11 mouse cellular contexts compared by ENCODE assay signal in the genomic region with DNA sequence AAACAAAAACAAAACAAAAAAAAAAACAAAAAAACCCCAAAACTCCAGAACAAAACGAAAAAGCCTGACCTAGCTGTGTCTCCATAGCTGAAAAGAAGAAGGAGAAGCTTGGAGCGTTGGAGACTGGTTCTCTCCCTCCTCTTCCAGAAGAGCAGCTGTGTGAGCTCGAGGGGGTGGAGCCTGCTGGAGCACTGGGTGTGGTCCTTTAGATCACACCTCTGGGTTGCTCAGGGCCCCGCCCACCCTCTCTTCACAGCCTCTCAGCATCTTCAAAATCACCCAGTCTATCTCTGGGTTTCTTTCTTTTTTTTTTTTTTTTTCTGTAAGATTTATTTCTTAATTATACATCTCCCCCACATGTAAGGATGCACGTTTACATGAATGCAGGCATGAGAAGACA. TPM values are rescaled to one million over a fixed set of nuclear protein-coding genes. Genes with fewer than 3 reads are reported as not detected.
DNase-seq lines count a peak whose midpoint lies in the region; ATAC-seq and TF ChIP-seq lines count a peak whose summit lies in the region.
"Had no signal": no experiment of that assay in that cellular context is flagged by ENCODE, and none has a peak within 500 bp of the region (broad histone marks: within the 10 kb centered on the region; RNA-seq: fewer than 3 reads in every experiment).

No protein-coding gene starts in this region.

- H3K9me3 ChIP-seq in kidney, embryonic 14.5 days (ENCODE audit: control insufficient read depth, low read length), result no peaks in the 10 kb centered on the region
- H3K9me3 ChIP-seq in hindbrain, embryonic 12.5 days (replicated peaks), result no peaks in the 10 kb centered on the region
- H3K9me3 ChIP-seq: lung, embryonic 15.5 days had no signal

- TF ChIP-seq CTCF in thymus, adult 2 months (IDR thresholded peaks at IDR 0.05; ENCODE audit: borderline replicate concordance, control insufficient read depth, extremely low read depth, insufficient read depth, low read length, poor library complexity), result no peak

- no peak overlapping the region for H3K9ac ChIP-seq in kidney, embryonic 14.5 days (ENCODE audit: low read depth, low read length)
- no peak overlapping the region for H3K9ac ChIP-seq in hindbrain, embryonic 12.5 days
- H3K9ac ChIP-seq: lung, embryonic 15.5 days had no signal

- ATAC-seq in kidney, embryonic 14.5 days (ENCODE audit: low FRiP score, low TSS enrichment), result no peak
- ATAC-seq in hindbrain, embryonic 12.5 days (ENCODE audit: low FRiP score), result no peak

- TF ChIP-seq POLR2A in thymus, adult 2 months (IDR thresholded peaks at IDR 0.05; ENCODE audit: control insufficient read depth, extremely low read depth, insufficient read depth, low read length, poor library complexity), result no peak

- H3K36me3 ChIP-seq in kidney, embryonic 14.5 days (ENCODE audit: control insufficient read depth, insufficient read depth, low read length), result no peaks in the 10 kb centered on the region
- H3K36me3 ChIP-seq in thymus, adult 2 months (ENCODE audit: control insufficient read depth, insufficient read depth, low read length), result no peaks in the 10 kb centered on the region
- no peaks in the 10 kb centered on the region for H3K36me3 ChIP-seq in hindbrain, embryonic 12.5 days
- H3K36me3 ChIP-seq: lung, embryonic 15.5 days had no signal

- no peak overlapping the region for H3K4me3 ChIP-seq in kidney, embryonic 14.5 days (ENCODE audit: low read length)
- no peak overlapping the region for H3K4me3 ChIP-seq in thymus, adult 2 months (ENCODE audit: control insufficient read depth, insufficient read depth, low read length)
- H3K4me3 ChIP-seq in hindbrain, embryonic 12.5 days, result no peak overlapping the region
- H3K4me3 ChIP-seq: lung, embryonic 15.5 days had no signal

- peak; percentile 46 to 66 for DNase-seq in kidney, postnatal 25 days
- DNase-seq in CD4-positive helper T cell, adult 2 months (ENCODE audit: low read depth, low spot score), result peak; percentile 26
- DNase-seq in c-Kit-positive CD71-negative TER-119-negative erythroid progenitor cells, embryonic 14.5 days (ENCODE audit: low read depth), result peak; percentile 2
- DNase-seq in thymus, adult 2 months, result peak; percentile 58
- DNase-seq in cerebellum, adult 18-20 months, result no peak
- no peak for DNase-seq in heart, postnatal 25 days (ENCODE audit: low spot score)
- DNase-seq: adrenal gland, adult 8-10 months; gastrocnemius, postnatal 36 days had no signal

- H3K4me2 ChIP-seq in kidney, embryonic 14.5 days (replicated peaks; ENCODE audit: low read depth, low read length), result no peak overlapping the region
- no peak overlapping the region for H3K4me2 ChIP-seq in hindbrain, embryonic 12.5 days (replicated peaks)
- H3K4me2 ChIP-seq: lung, embryonic 15.5 days had no signal

- peaks cover 6% of the 10 kb centered on the region; the same call in 1 of the 2 replicates for H3K4me1 ChIP-seq in kidney, embryonic 14.5 days (ENCODE audit: control insufficient read depth, insufficient read depth, low read length)
- H3K4me1 ChIP-seq in thymus, adult 2 months (replicated peaks; ENCODE audit: control insufficient read depth, insufficient read depth, low read length), result peaks cover 6% of the 10 kb centered on the region
- no peaks in the 10 kb centered on the region for H3K4me1 ChIP-seq in hindbrain, embryonic 12.5 days
- H3K4me1 ChIP-seq: lung, embryonic 15.5 days had no signal

- WGBS in kidney, embryonic 14.5 days, result 46% methylated on average over 5 of the region's 5 CpGs
- 55% methylated on average over 5 of the region's 5 CpGs for WGBS in thymus, adult 2 months
- WGBS in hindbrain, embryonic 12.5 days, result 57% methylated on average over 5 of the region's 5 CpGs

- H3K27me3 ChIP-seq in kidney, embryonic 14.5 days (ENCODE audit: control insufficient read depth, insufficient read depth, low read length), result no peaks in the 10 kb centered on the region
- H3K27me3 ChIP-seq in thymus, adult 2 months (ENCODE audit: control insufficient read depth, insufficient read depth, low read length), result no peaks in the 10 kb centered on the region
- peaks cover 3% of the 10 kb centered on the region; the same call in 1 of the 2 replicates for H3K27me3 ChIP-seq in hindbrain, embryonic 12.5 days
- H3K27me3 ChIP-seq: lung, embryonic 15.5 days had no signal

- no peak overlapping the region for H3K27ac ChIP-seq in kidney, embryonic 14.5 days (ENCODE audit: low read depth, low read length)
- H3K27ac ChIP-seq in thymus, adult 2 months (ENCODE audit: control insufficient read depth, insufficient read depth, low read length), result no peak overlapping the region
- H3K27ac ChIP-seq in hindbrain, embryonic 12.5 days, result no peak overlapping the region
- H3K27ac ChIP-seq: lung, embryonic 15.5 days had no signal

- intact Hi-C loops in heart, postnatal 25 days (cut with DNase I), result no loop called here

RNA-seq across cellular contexts. Expression of a gene that starts 23.0 kb away (rescaled TPM):
- polyA plus RNA-seq in kidney, embryonic 14.5 days (2014; fragmentation: Nextera tagmentation; extraction: Ambion mirVana), result 139 and 234 TPM in 2 replicates
- 124 and 127 TPM in 2 replicates for polyA plus RNA-seq in thymus, adult 2 months (2012; rRNA removed)
- 10 to 100 TPM; 72.8 to 79.0 TPM for total RNA-seq in heart, postnatal 25 days (2021)
- 172 and 178 TPM in 2 replicates for polyA plus RNA-seq in hindbrain, embryonic 12.5 days (2016; fragmentation: Nextera tagmentation; extraction: Ambion mirVana)

RNA-seq across cellular contexts. Expression of a gene that starts 58.6 kb away (rescaled TPM):
- polyA plus RNA-seq in kidney, embryonic 14.5 days (2014; fragmentation: Nextera tagmentation; extraction: Ambion mirVana), result 265 and 284 TPM in 2 replicates
- 64.8 and 70.3 TPM in 2 replicates for polyA plus RNA-seq in thymus, adult 2 months (2012; rRNA removed)
- 1,000 to 10,000 TPM; 1,015 to 1,076 TPM for total RNA-seq in heart, postnatal 25 days (2021)
- 232 and 233 TPM in 2 replicates for polyA plus RNA-seq in hindbrain, embryonic 12.5 days (2016; fragmentation: Nextera tagmentation; extraction: Ambion mirVana)

Comparison
In these comparisons a context has a peak if more than half of its experiments do, and no peak if none do; other contexts are left out.
1. DNase-seq: peak in kidney, postnatal 25 days (2 of 2), CD4-positive helper T cell, adult 2 months (single experiment), c-Kit-positive CD71-negative TER-119-negative erythroid progenitor cells, embryonic 14.5 days (single experiment) and thymus, adult 2 months (single experiment); none in cerebellum, adult 18-20 months (0 of 2) and heart, postnatal 25 days (single experiment).